Mouse (Mus musculus): ENCODE results near the gene Olfr1133. TPM values are rescaled to one million over a fixed set of nuclear protein-coding genes. Genes with fewer than 3 reads are reported as not detected.
"Not testable (repeated sequence)": the region's sequence is repeated elsewhere in the genome, so short reads cannot be mapped to it uniquely, and the experiment has no call there.

Olfr1133 gene
- not detected in 2 replicates for polyA plus RNA-seq (2012; rRNA removed)

GRCm38 (mm10) chr2:87647274-87647673 lies at the start of gene Olfr1133:
Olfr1133 (minus strand) TSS chr2:87647374.
- no peak for DNase-seq (ENCODE audit: low spot score)

GRCm38 (mm10) chr2:87693847-87694246 lies 46.7 kb upstream of the Olfr1133 start, which contains the start of gene Olfr1136:
Olfr1136 (minus strand) TSS chr2:87693947.
- no peak for DNase-seq (ENCODE audit: low spot score)

- DNase-seq (ENCODE audit: low spot score) = no peak
Measured at GRCm38 (mm10) chr2:87673564-87673963, 26.4 kb upstream of the Olfr1133 start, which contains the start of gene Olfr1135. Olfr1135 (minus strand) TSS chr2:87673664.

GRCm38 (mm10) chr2:87658360-87658759 lies 11.2 kb upstream of the Olfr1133 start, which contains the start of gene Olfr1134:
Olfr1134 (minus strand) TSS chr2:87658460.
- no peak for DNase-seq (ENCODE audit: low spot score)

- no peak for DNase-seq (ENCODE audit: low spot score)
Measured at GRCm38 (mm10) chr2:87642441-87642840, 4.7 kb downstream of the Olfr1133 start.

GRCm38 (mm10) chr2:87637435-87637834 lies 9.7 kb downstream of the Olfr1133 start, which contains the start of gene Olfr1132:
Olfr1132 (minus strand) TSS chr2:87637535.
- no peak for DNase-seq (ENCODE audit: low spot score)

GRCm38 (mm10) chr2:87626804-87627203 lies 20.4 kb downstream of the Olfr1133 start, which contains the start of gene Olfr1131:
Olfr1131 (plus strand) TSS chr2:87627104.
- DNase-seq (ENCODE audit: low spot score) = no peak

- DNase-seq (ENCODE audit: low spot score) = not testable (repeated sequence)
Measured at GRCm38 (mm10) chr2:87605912-87606311, 41.3 kb downstream of the Olfr1133 start, which contains the start of gene Olfr1130. Olfr1130 (plus strand) TSS chr2:87606212.

Other genes with a start within 250 kb of the Olfr1133 start
- not detected in 2 replicates for gene Olfr1123, start 230.7 kb downstream of the Olfr1133 start, polyA plus RNA-seq (2012; rRNA removed)
- gene Olfr1124, start 217.1 kb downstream of the Olfr1133 start, polyA plus RNA-seq (2012; rRNA removed) = not detected in 2 replicates
- not detected in 2 replicates for gene Olfr1126, start 193.4 kb downstream of the Olfr1133 start, polyA plus RNA-seq (2012; rRNA removed)
- gene Pramel7, start 150.3 kb downstream of the Olfr1133 start, polyA plus RNA-seq (2012; rRNA removed) = not detected in 2 replicates
- not detected in 2 replicates for gene Pramel6, start 140.8 kb downstream of the Olfr1133 start, polyA plus RNA-seq (2012; rRNA removed)
- not detected in 2 replicates for gene Olfr153, start 115.6 kb downstream of the Olfr1133 start, polyA plus RNA-seq (2012; rRNA removed)
- gene Olfr1128, start 101.8 kb downstream of the Olfr1133 start, polyA plus RNA-seq (2012; rRNA removed) = not detected in 2 replicates
- gene Olfr1129, start 73.5 kb downstream of the Olfr1133 start, polyA plus RNA-seq (2012; rRNA removed) = not detected in 2 replicates
- not detected in 2 replicates for gene Olfr1130, start 41.2 kb downstream of the Olfr1133 start, polyA plus RNA-seq (2012; rRNA removed)
- gene Olfr1131, start 20.3 kb downstream of the Olfr1133 start, polyA plus RNA-seq (2012; rRNA removed) = not detected in 2 replicates
- not detected in 2 replicates for gene Olfr1132, start 9.8 kb downstream of the Olfr1133 start, polyA plus RNA-seq (2012; rRNA removed)
- gene Olfr1134, start 11.1 kb upstream of the Olfr1133 start, polyA plus RNA-seq (2012; rRNA removed) = not detected in 2 replicates
- not detected in 2 replicates for gene Olfr1135, start 26.3 kb upstream of the Olfr1133 start, polyA plus RNA-seq (2012; rRNA removed)
- gene Olfr1136, start 46.6 kb upstream of the Olfr1133 start, polyA plus RNA-seq (2012; rRNA removed) = not detected in 2 replicates
- not detected in 2 replicates for gene Olfr1137, start 65.8 kb upstream of the Olfr1133 start, polyA plus RNA-seq (2012; rRNA removed)
- not detected in 2 replicates for gene Olfr1138, start 92.6 kb upstream of the Olfr1133 start, polyA plus RNA-seq (2012; rRNA removed)
- not detected in 2 replicates for gene Olfr1140, start 96.4 kb upstream of the Olfr1133 start, polyA plus RNA-seq (2012; rRNA removed)
- gene Olfr1141, start 106.6 kb upstream of the Olfr1133 start, polyA plus RNA-seq (2012; rRNA removed) = not detected in 2 replicates
- not detected in 2 replicates for gene Olfr152, start 132.1 kb upstream of the Olfr1133 start, polyA plus RNA-seq (2012; rRNA removed)
- not detected in 2 replicates for gene Olfr1143, start 153.2 kb upstream of the Olfr1133 start, polyA plus RNA-seq (2012; rRNA removed)
- not detected in 2 replicates for gene Olfr1145, start 162.4 kb upstream of the Olfr1133 start, polyA plus RNA-seq (2012; rRNA removed)
- gene Olfr1148, start 183.2 kb upstream of the Olfr1133 start, polyA plus RNA-seq (2012; rRNA removed) = not detected in 2 replicates
- gene Olfr1150-ps1, start 196.6 kb upstream of the Olfr1133 start, polyA plus RNA-seq (2012; rRNA removed) = not detected in 2 replicates
- gene Olfr1151, start 208.5 kb upstream of the Olfr1133 start, polyA plus RNA-seq (2012; rRNA removed) = not detected in 2 replicates
- gene Olfr1152, start 219.1 kb upstream of the Olfr1133 start, polyA plus RNA-seq (2012; rRNA removed) = not detected in 2 replicates
- gene Olfr1153, start 247.6 kb upstream of the Olfr1133 start, polyA plus RNA-seq (2012; rRNA removed) = not detected in 2 replicates